Mouse (Mus musculus): Measurements from ENCODE around the gene Gjb2.

The Gjb2 gene

GRCm38 (mm10) chr14:57104106-57105023, at the start of gene Gjb2:
Gjb2 (minus strand) TSS chr14:57104702.
- peak; percentile 7 to 26 for DNase-seq (ENCODE audit: low spot score in 2 of 2)

GRCm38 (mm10) chr14:57145741-57146140, 41.2 kb upstream of the Gjb2 start:
- no peak for DNase-seq (ENCODE audit: low spot score in 2 of 2)

GRCm38 (mm10) chr14:57135265-57135664, 30.8 kb upstream of the Gjb2 start:
- no peak for DNase-seq (ENCODE audit: low spot score in 2 of 2)

- DNase-seq (ENCODE audit: low spot score in 2 of 2), result peak; percentile 20 to 28
Measured at GRCm38 (mm10) chr14:57133161-57133661, 28.7 kb upstream of the Gjb2 start, which contains the start of gene Gjb6. Gjb6 (minus strand) TSS chr14:57133611.

- DNase-seq (ENCODE audit: low spot score in 2 of 2), result no peak
Measured at GRCm38 (mm10) chr14:57127383-57127782, 22.9 kb upstream of the Gjb2 start.

- no peak for DNase-seq (ENCODE audit: low spot score in 2 of 2)
Measured at GRCm38 (mm10) chr14:57122295-57122694, 17.8 kb upstream of the Gjb2 start.

GRCm38 (mm10) chr14:57115823-57116544, 11.5 kb upstream of the Gjb2 start, which contains the start of gene Gm4491:
Gm4491 (minus strand) TSS chr14:57115883.
- DNase-seq (ENCODE audit: low spot score in 2 of 2), result peak; percentile 27 to 44

- DNase-seq (ENCODE audit: low spot score in 2 of 2), result peak; percentile 46 to 64
Measured at GRCm38 (mm10) chr14:57109194-57109593, 4.7 kb upstream of the Gjb2 start.

GRCm38 (mm10) chr14:57107916-57108315, 3.4 kb upstream of the Gjb2 start:
- DNase-seq (ENCODE audit: low spot score in 2 of 2), result no peak

- no peak for DNase-seq (ENCODE audit: low spot score in 2 of 2)
Measured at GRCm38 (mm10) chr14:57107091-57107490, 2.6 kb upstream of the Gjb2 start.

GRCm38 (mm10) chr14:57105721-57106120, 1.2 kb upstream of the Gjb2 start:
- DNase-seq (ENCODE audit: low spot score in 2 of 2), result no peak

GRCm38 (mm10) chr14:57105111-57105510, 609 bp upstream of the Gjb2 start:
- DNase-seq (ENCODE audit: low spot score in 2 of 2), result no peak

GRCm38 (mm10) chr14:57103711-57104105, 794 bp downstream of the Gjb2 start:
- DNase-seq (ENCODE audit: low spot score in 2 of 2), result no peak

GRCm38 (mm10) chr14:57103121-57103520, 1.4 kb downstream of the Gjb2 start:
- no peak for DNase-seq (ENCODE audit: low spot score in 2 of 2)

GRCm38 (mm10) chr14:57101623-57102022, 2.9 kb downstream of the Gjb2 start:
- no peak for DNase-seq (ENCODE audit: low spot score in 2 of 2)

GRCm38 (mm10) chr14:57095855-57096254, 8.6 kb downstream of the Gjb2 start:
- no peak for DNase-seq (ENCODE audit: low spot score in 2 of 2)

- peak; percentile 61 to 78 for DNase-seq (ENCODE audit: low spot score in 2 of 2)
Measured at GRCm38 (mm10) chr14:57093029-57093428, 11.5 kb downstream of the Gjb2 start.

GRCm38 (mm10) chr14:57090001-57090400, 14.5 kb downstream of the Gjb2 start:
- no peak for DNase-seq (ENCODE audit: low spot score in 2 of 2)

GRCm38 (mm10) chr14:57089107-57089506, 15.4 kb downstream of the Gjb2 start:
- DNase-seq (ENCODE audit: low spot score in 2 of 2), result no peak

GRCm38 (mm10) chr14:57084180-57084668, 20.3 kb downstream of the Gjb2 start:
- DNase-seq (ENCODE audit: low spot score in 2 of 2), result no peak

GRCm38 (mm10) chr14:57082863-57083262, 21.6 kb downstream of the Gjb2 start:
- no peak for DNase-seq (ENCODE audit: low spot score in 2 of 2)

GRCm38 (mm10) chr14:57075537-57075936, 29.0 kb downstream of the Gjb2 start:
- no peak for DNase-seq (ENCODE audit: low spot score in 2 of 2)
